Mouse (Mus musculus): ENCODE data around the gene Fmnl2. TPM values are rescaled to one million over a fixed set of nuclear protein-coding genes. Genes with fewer than 3 reads are reported as not detected.

Gene Fmnl2
- polyA plus RNA-seq, 1 experiment from 2014 or later, result 3.0 TPM

GRCm38 (mm10) chr2:52903228-52903963 lies 45.7 kb downstream of the Fmnl2 start:
- Histone ChIP-seq H3K9me3 (ENCODE audit: control insufficient read depth, low read length) (no peaks in the 10 kb centered on the region), H3K27me3 (ENCODE audit: control insufficient read depth, insufficient read depth, low read length) (no peaks in the 10 kb centered on the region), H3K4me1 (replicated peaks; ENCODE audit: control insufficient read depth, insufficient read depth) (no peaks in the 10 kb centered on the region), H3K4me2 (replicated peaks; ENCODE audit: low read depth) (no peak overlapping the region), H3K36me3 (ENCODE audit: control insufficient read depth, insufficient read depth, low read length) (no peaks in the 10 kb centered on the region), H3K4me3 (ENCODE audit: low read depth, low read length) (no peak overlapping the region), H3K9ac (ENCODE audit: low read length) (no peak overlapping the region), H3K27ac (replicated peaks) (no peak overlapping the region)
- no peak for DNase-seq (ENCODE audit: low spot score)
- TF ChIP-seq CTCF (IDR thresholded peaks at IDR 0.05; ENCODE audit: low read depth) (no peak), EP300 (optimal IDR thresholded peaks at IDR 0.05) (no peak)
- WGBS, result 44% methylated on average over 8 of the region's 8 CpGs
- no peak for ATAC-seq (ENCODE audit: low FRiP score, low TSS enrichment)

- H3K4me2 ChIP-seq (replicated peaks; ENCODE audit: low read depth), result no peak overlapping the region
- WGBS, result 65% methylated on average over 5 of the region's 5 CpGs
- H3K27me3 ChIP-seq (ENCODE audit: control insufficient read depth, insufficient read depth, low read length), result no peaks in the 10 kb centered on the region
- DNase-seq (ENCODE audit: low spot score) (no peak), ATAC-seq (ENCODE audit: low FRiP score, low TSS enrichment) (no peak)
- H3K36me3 ChIP-seq (ENCODE audit: control insufficient read depth, insufficient read depth, low read length), result no peaks in the 10 kb centered on the region
- H3K9ac ChIP-seq (ENCODE audit: low read length), result no peak overlapping the region
- H3K27ac ChIP-seq (replicated peaks), result no peak overlapping the region
- no peak overlapping the region for H3K4me3 ChIP-seq (ENCODE audit: low read depth, low read length)
- no peaks in the 10 kb centered on the region for H3K9me3 ChIP-seq (ENCODE audit: control insufficient read depth, low read length)
- TF ChIP-seq EP300 (optimal IDR thresholded peaks at IDR 0.05) (no peak), CTCF (IDR thresholded peaks at IDR 0.05; ENCODE audit: low read depth) (no peak)
- no peaks in the 10 kb centered on the region for H3K4me1 ChIP-seq (replicated peaks; ENCODE audit: control insufficient read depth, insufficient read depth)
These were observed 46.9 kb downstream of the Fmnl2 start for GRCm38 (mm10) chr2:52904526-52904925.

- H3K4me3 ChIP-seq (ENCODE audit: low read depth, low read length), result no peak overlapping the region
- H3K27me3 ChIP-seq (ENCODE audit: control insufficient read depth, insufficient read depth, low read length), result no peaks in the 10 kb centered on the region
- no peaks in the 10 kb centered on the region for H3K36me3 ChIP-seq (ENCODE audit: control insufficient read depth, insufficient read depth, low read length)
- no peaks in the 10 kb centered on the region for H3K4me1 ChIP-seq (replicated peaks; ENCODE audit: control insufficient read depth, insufficient read depth)
- DNase-seq (ENCODE audit: low spot score) (no peak), ATAC-seq (ENCODE audit: low FRiP score, low TSS enrichment) (no peak)
- H3K4me2 ChIP-seq (replicated peaks; ENCODE audit: low read depth), result no peak overlapping the region
- H3K27ac ChIP-seq (replicated peaks), result no peak overlapping the region
- no peak for TF ChIP-seq CTCF (IDR thresholded peaks at IDR 0.05; ENCODE audit: low read depth)
- no peak for TF ChIP-seq EP300 (optimal IDR thresholded peaks at IDR 0.05)
- WGBS, result 41% methylated on average over 2 of the region's 2 CpGs
- no peaks in the 10 kb centered on the region for H3K9me3 ChIP-seq (ENCODE audit: control insufficient read depth, low read length)
- H3K9ac ChIP-seq (ENCODE audit: low read length), result no peak overlapping the region
These were observed 55.7 kb downstream of the Fmnl2 start for GRCm38 (mm10) chr2:52913311-52913710.

- no peak overlapping the region for H3K4me3 ChIP-seq (ENCODE audit: low read depth, low read length)
- H3K4me2 ChIP-seq (replicated peaks; ENCODE audit: low read depth), result no peak overlapping the region
- DNase-seq (ENCODE audit: low spot score), result peak; percentile 27
- H3K4me1 ChIP-seq (replicated peaks; ENCODE audit: control insufficient read depth, insufficient read depth), result no peaks in the 10 kb centered on the region
- no peak for TF ChIP-seq CTCF (IDR thresholded peaks at IDR 0.05; ENCODE audit: low read depth)
- no peak for TF ChIP-seq EP300 (optimal IDR thresholded peaks at IDR 0.05)
- H3K9me3 ChIP-seq (ENCODE audit: control insufficient read depth, low read length), result no peaks in the 10 kb centered on the region
- no peaks in the 10 kb centered on the region for H3K27me3 ChIP-seq (ENCODE audit: control insufficient read depth, insufficient read depth, low read length)
- H3K36me3 ChIP-seq (ENCODE audit: control insufficient read depth, insufficient read depth, low read length), result no peaks in the 10 kb centered on the region
- 38% methylated on average over 5 of the region's 5 CpGs for WGBS
- no peak overlapping the region for H3K27ac ChIP-seq (replicated peaks)
- H3K9ac ChIP-seq (ENCODE audit: low read length), result no peak overlapping the region
- ATAC-seq (ENCODE audit: low FRiP score, low TSS enrichment), result no peak
These were observed 56.1 kb downstream of the Fmnl2 start for GRCm38 (mm10) chr2:52913746-52914145.

- DNase-seq (ENCODE audit: low spot score) (no peak), ATAC-seq (ENCODE audit: low FRiP score, low TSS enrichment) (no peak)
- H3K4me2 ChIP-seq (replicated peaks; ENCODE audit: low read depth), result no peak overlapping the region
- 77% methylated on average over 5 of the region's 5 CpGs for WGBS
- H3K4me3 ChIP-seq (ENCODE audit: low read depth, low read length), result no peak overlapping the region
- H3K36me3 ChIP-seq (ENCODE audit: control insufficient read depth, insufficient read depth, low read length), result no peaks in the 10 kb centered on the region
- H3K27ac ChIP-seq (replicated peaks), result no peak overlapping the region
- no peaks in the 10 kb centered on the region for H3K4me1 ChIP-seq (replicated peaks; ENCODE audit: control insufficient read depth, insufficient read depth)
- no peak overlapping the region for H3K9ac ChIP-seq (ENCODE audit: low read length)
- H3K9me3 ChIP-seq (ENCODE audit: control insufficient read depth, low read length), result no peaks in the 10 kb centered on the region
- H3K27me3 ChIP-seq (ENCODE audit: control insufficient read depth, insufficient read depth, low read length), result no peaks in the 10 kb centered on the region
- no peak for TF ChIP-seq EP300 (optimal IDR thresholded peaks at IDR 0.05)
- TF ChIP-seq CTCF (IDR thresholded peaks at IDR 0.05; ENCODE audit: low read depth), result no peak
These were observed 57.9 kb downstream of the Fmnl2 start for GRCm38 (mm10) chr2:52915536-52915935.

- H3K36me3 ChIP-seq (ENCODE audit: control insufficient read depth, insufficient read depth, low read length), result no peaks in the 10 kb centered on the region
- ATAC-seq (ENCODE audit: low FRiP score, low TSS enrichment) (no peak), DNase-seq (ENCODE audit: low spot score) (no peak)
- H3K9me3 ChIP-seq (ENCODE audit: control insufficient read depth, low read length), result no peaks in the 10 kb centered on the region
- H3K9ac ChIP-seq (ENCODE audit: low read length), result no peak overlapping the region
- WGBS, result 66% methylated on average over 5 of the region's 5 CpGs
- H3K27me3 ChIP-seq (ENCODE audit: control insufficient read depth, insufficient read depth, low read length), result no peaks in the 10 kb centered on the region
- no peak overlapping the region for H3K4me3 ChIP-seq (ENCODE audit: low read depth, low read length)
- no peaks in the 10 kb centered on the region for H3K4me1 ChIP-seq (replicated peaks; ENCODE audit: control insufficient read depth, insufficient read depth)
- TF ChIP-seq CTCF (IDR thresholded peaks at IDR 0.05; ENCODE audit: low read depth) (no peak), EP300 (optimal IDR thresholded peaks at IDR 0.05) (no peak)
- no peak overlapping the region for H3K4me2 ChIP-seq (replicated peaks; ENCODE audit: low read depth)
- H3K27ac ChIP-seq (replicated peaks), result no peak overlapping the region
These were observed 60.4 kb downstream of the Fmnl2 start for GRCm38 (mm10) chr2:52918094-52918493.
